Mouse (Mus musculus): ENCODE data around the gene 1700020L24Rik. TPM values are rescaled to one million over a fixed set of nuclear protein-coding genes. Genes with fewer than 3 reads are reported as not detected.

1700020L24Rik gene
- polyA plus RNA-seq, 1 experiment from 2014 or later, result 0.68 TPM

- peak overlapping the region; percentile 58; the same call in 1 of the 2 replicates for H3K27ac ChIP-seq (replicated peaks)
- H3K36me3 ChIP-seq (ENCODE audit: control insufficient read depth, insufficient read depth, low read length), result no peaks in the 10 kb centered on the region
- TF ChIP-seq EP300 (optimal IDR thresholded peaks at IDR 0.05) (no peak), CTCF (IDR thresholded peaks at IDR 0.05; ENCODE audit: low read depth) (no peak)
- peaks cover 11% of the 10 kb centered on the region for H3K4me1 ChIP-seq (replicated peaks; ENCODE audit: control insufficient read depth, insufficient read depth)
- no peak overlapping the region for H3K4me3 ChIP-seq (ENCODE audit: low read depth, low read length)
- DNase-seq (ENCODE audit: low spot score) (peak; percentile 75), ATAC-seq (ENCODE audit: low FRiP score, low TSS enrichment) (no peak)
- H3K9me3 ChIP-seq (ENCODE audit: control insufficient read depth, low read length), result no peaks in the 10 kb centered on the region
- no peak overlapping the region for H3K9ac ChIP-seq (ENCODE audit: low read length)
- H3K4me2 ChIP-seq (replicated peaks; ENCODE audit: low read depth), result no peak overlapping the region
- no peaks in the 10 kb centered on the region for H3K27me3 ChIP-seq (ENCODE audit: control insufficient read depth, insufficient read depth, low read length)
These were observed 11.4 kb downstream of the 1700020L24Rik start for GRCm38 (mm10) chr11:83448927-83449236.

- no peaks in the 10 kb centered on the region for H3K27me3 ChIP-seq (ENCODE audit: control insufficient read depth, insufficient read depth, low read length)
- H3K27ac ChIP-seq (replicated peaks), result no peak overlapping the region; the same call in 1 of the 2 replicates
- no peaks in the 10 kb centered on the region for H3K36me3 ChIP-seq (ENCODE audit: control insufficient read depth, insufficient read depth, low read length)
- TF ChIP-seq EP300 (optimal IDR thresholded peaks at IDR 0.05) (no peak), CTCF (IDR thresholded peaks at IDR 0.05; ENCODE audit: low read depth) (no peak)
- no peak for DNase-seq (ENCODE audit: low spot score)
- H3K9ac ChIP-seq (ENCODE audit: low read length), result no peak overlapping the region
- no peak for ATAC-seq (ENCODE audit: low FRiP score, low TSS enrichment)
- peaks cover 11% of the 10 kb centered on the region for H3K4me1 ChIP-seq (replicated peaks; ENCODE audit: control insufficient read depth, insufficient read depth)
- 44% methylated on average over 4 of the region's 4 CpGs for WGBS
- H3K4me3 ChIP-seq (ENCODE audit: low read depth, low read length), result no peak overlapping the region
- no peak overlapping the region for H3K4me2 ChIP-seq (replicated peaks; ENCODE audit: low read depth)
- H3K9me3 ChIP-seq (ENCODE audit: control insufficient read depth, low read length), result no peaks in the 10 kb centered on the region
These were observed 11.8 kb downstream of the 1700020L24Rik start for GRCm38 (mm10) chr11:83449298-83449697.

GRCm38 (mm10) chr11:83450550-83450949 lies 13.1 kb downstream of the 1700020L24Rik start:
- no peak overlapping the region for H3K27ac ChIP-seq (replicated peaks)
- H3K4me2 ChIP-seq (replicated peaks; ENCODE audit: low read depth), result no peak overlapping the region
- peaks cover 13% of the 10 kb centered on the region for H3K4me1 ChIP-seq (replicated peaks; ENCODE audit: control insufficient read depth, insufficient read depth)
- no peaks in the 10 kb centered on the region for H3K9me3 ChIP-seq (ENCODE audit: control insufficient read depth, low read length)
- no peaks in the 10 kb centered on the region for H3K27me3 ChIP-seq (ENCODE audit: control insufficient read depth, insufficient read depth, low read length)
- no peak for ATAC-seq (ENCODE audit: low FRiP score, low TSS enrichment)
- TF ChIP-seq CTCF (IDR thresholded peaks at IDR 0.05; ENCODE audit: low read depth) (no peak), EP300 (optimal IDR thresholded peaks at IDR 0.05) (no peak)
- no peak overlapping the region for H3K4me3 ChIP-seq (ENCODE audit: low read depth, low read length)
- no peaks in the 10 kb centered on the region for H3K36me3 ChIP-seq (ENCODE audit: control insufficient read depth, insufficient read depth, low read length)
- no peak for DNase-seq (ENCODE audit: low spot score)
- H3K9ac ChIP-seq (ENCODE audit: low read length), result no peak overlapping the region
- WGBS, result 24% methylated on average over 1 of the region's 1 CpGs

GRCm38 (mm10) chr11:83451281-83451680 lies 13.8 kb downstream of the 1700020L24Rik start:
- H3K4me3 ChIP-seq (ENCODE audit: low read depth, low read length), result no peak overlapping the region
- ATAC-seq (ENCODE audit: low FRiP score, low TSS enrichment), result no peak

GRCm38 (mm10) chr11:83454548-83454947 lies 17.1 kb downstream of the 1700020L24Rik start:
- H3K4me1 ChIP-seq (replicated peaks; ENCODE audit: control insufficient read depth, insufficient read depth), result peaks cover 10% of the 10 kb centered on the region
- H3K4me2 ChIP-seq (replicated peaks; ENCODE audit: low read depth), result peak overlapping the region; percentile 6; the same call in 1 of the 2 replicates
- DNase-seq (ENCODE audit: low spot score), result peak; percentile 76
- peak; percentile 79 for ATAC-seq (ENCODE audit: low FRiP score, low TSS enrichment)
- TF ChIP-seq CTCF (IDR thresholded peaks at IDR 0.05; ENCODE audit: low read depth) (no peak), EP300 (optimal IDR thresholded peaks at IDR 0.05) (peak; percentile 52)
- H3K4me3 ChIP-seq (ENCODE audit: low read depth, low read length), result no peak overlapping the region
- H3K27me3 ChIP-seq (ENCODE audit: control insufficient read depth, insufficient read depth, low read length), result no peaks in the 10 kb centered on the region
- no peaks in the 10 kb centered on the region for H3K36me3 ChIP-seq (ENCODE audit: control insufficient read depth, insufficient read depth, low read length)
- H3K27ac ChIP-seq (replicated peaks), result peak overlapping the region; percentile 93
- 0 out of 2 replicates have a peak overlapping the region, but pooled peaks have one; percentile 31 for H3K9ac ChIP-seq (ENCODE audit: low read length)
- no peaks in the 10 kb centered on the region for H3K9me3 ChIP-seq (ENCODE audit: control insufficient read depth, low read length)
- WGBS, result 9% methylated on average over 4 of the region's 4 CpGs

More at GRCm38 (mm10) chr11:83451281-83451680, 13.8 kb downstream of the 1700020L24Rik start:
- no peak for DNase-seq (ENCODE audit: low spot score)
- no peak for TF ChIP-seq CTCF (IDR thresholded peaks at IDR 0.05; ENCODE audit: low read depth)
- TF ChIP-seq EP300 (optimal IDR thresholded peaks at IDR 0.05), result no peak
- no peaks in the 10 kb centered on the region for H3K9me3 ChIP-seq (ENCODE audit: control insufficient read depth, low read length)
- H3K27me3 ChIP-seq (ENCODE audit: control insufficient read depth, insufficient read depth, low read length), result no peaks in the 10 kb centered on the region
- H3K4me1 ChIP-seq (replicated peaks; ENCODE audit: control insufficient read depth, insufficient read depth), result peaks cover 13% of the 10 kb centered on the region
- 86% methylated on average over 10 of the region's 10 CpGs for WGBS
- no peaks in the 10 kb centered on the region for H3K36me3 ChIP-seq (ENCODE audit: control insufficient read depth, insufficient read depth, low read length)
- no peak overlapping the region for H3K27ac ChIP-seq (replicated peaks)
- no peak overlapping the region for H3K4me2 ChIP-seq (replicated peaks; ENCODE audit: low read depth)
- H3K9ac ChIP-seq (ENCODE audit: low read length), result no peak overlapping the region

- peak; percentile 53 for ATAC-seq (ENCODE audit: low FRiP score, low TSS enrichment)
- Histone ChIP-seq H3K4me2 (replicated peaks; ENCODE audit: low read depth) (no peak overlapping the region), H3K9me3 (ENCODE audit: control insufficient read depth, low read length) (no peaks in the 10 kb centered on the region), H3K36me3 (ENCODE audit: control insufficient read depth, insufficient read depth, low read length) (no peaks in the 10 kb centered on the region), H3K27me3 (ENCODE audit: control insufficient read depth, insufficient read depth, low read length) (no peaks in the 10 kb centered on the region), H3K4me3 (ENCODE audit: low read depth, low read length) (no peak overlapping the region), H3K4me1 (replicated peaks; ENCODE audit: control insufficient read depth, insufficient read depth) (peaks cover 10% of the 10 kb centered on the region), H3K27ac (replicated peaks) (peak overlapping the region; percentile 93), H3K9ac (ENCODE audit: low read length) (no peak overlapping the region)
- DNase-seq (ENCODE audit: low spot score), result no peak
- 48% methylated on average over 3 of the region's 3 CpGs for WGBS
- TF ChIP-seq CTCF (IDR thresholded peaks at IDR 0.05; ENCODE audit: low read depth) (no peak), EP300 (optimal IDR thresholded peaks at IDR 0.05) (peak; percentile 73)
These were observed 18.1 kb downstream of the 1700020L24Rik start for GRCm38 (mm10) chr11:83455608-83456007.

All from stomach, postnatal 0 days (tissue).